Mouse (Mus musculus) heart, postnatal 25 days (tissue): Measurements from ENCODE around the gene Hirip3. TPM values are rescaled to one million over a fixed set of nuclear protein-coding genes. Genes with fewer than 3 reads are reported as not detected.
"Not testable (repeated sequence)": the region's sequence is repeated elsewhere in the genome, so short reads cannot be mapped to it uniquely, and the experiment has no call there.

Experiments
- DNase-seq: peaks from one replicate; pipeline ENCODE4 v3.0.0; 2022; ENCODE audit warnings: low spot score
- intact Hi-C: fragments of 180-260 bp; cut with DNase I; formaldehyde crosslinking; loops from one replicate; pipeline ENCODE4 v1.15.1; 2025
- total RNA-seq, 2 experiments: library from RNA; stranded (reverse); gene quantifications; 2 replicates each; pipeline ENCODE4 v1.2.3; 2021

The Hirip3 gene
- total RNA-seq, 2 experiments from 2014 or later, result 5.1 to 5.5 TPM

DNA sequence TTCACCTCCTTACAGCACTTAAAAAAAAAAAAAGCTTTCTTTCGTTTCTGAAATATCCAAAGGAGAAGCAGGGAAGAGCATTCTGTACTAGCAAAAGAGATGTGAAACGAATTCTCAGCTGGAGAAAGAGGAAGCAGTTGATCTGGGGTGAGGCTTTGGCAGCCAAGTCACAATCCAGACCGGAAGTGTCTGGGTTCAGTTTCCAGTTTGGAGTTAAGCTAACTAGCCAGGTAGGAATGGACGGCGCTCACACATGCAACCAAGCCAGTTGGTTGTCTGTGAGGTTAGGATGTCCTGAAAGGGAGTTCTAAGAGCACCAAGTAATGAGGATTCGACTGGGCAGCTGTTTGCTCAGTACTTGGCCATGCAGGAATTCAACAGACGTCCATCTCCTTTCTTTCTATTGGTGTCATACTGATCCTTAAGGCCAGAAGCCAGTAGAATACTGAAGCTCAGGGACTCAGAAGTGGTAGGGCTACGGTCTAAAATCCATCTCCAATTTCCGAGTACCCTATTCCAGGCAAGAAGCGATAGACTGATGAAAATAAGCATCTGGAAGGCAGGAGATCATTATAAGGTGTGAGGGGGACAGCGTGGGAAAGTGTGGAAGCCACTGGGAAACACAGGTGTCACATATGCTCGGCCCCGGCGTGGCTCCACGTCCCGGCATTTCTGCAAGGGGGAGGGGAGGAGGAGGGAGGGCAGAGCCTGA, 35.8 kb downstream of the Hirip3 start:
- DNase-seq, result no peak
- intact Hi-C loops, result loop anchor here (2.0 to 5.0 kb wide), 3 partner anchors 13 to 35 kb away; partner anchors contain the start of genes Hirip3, Ino80e, Kctd13 and Taok2

DNA sequence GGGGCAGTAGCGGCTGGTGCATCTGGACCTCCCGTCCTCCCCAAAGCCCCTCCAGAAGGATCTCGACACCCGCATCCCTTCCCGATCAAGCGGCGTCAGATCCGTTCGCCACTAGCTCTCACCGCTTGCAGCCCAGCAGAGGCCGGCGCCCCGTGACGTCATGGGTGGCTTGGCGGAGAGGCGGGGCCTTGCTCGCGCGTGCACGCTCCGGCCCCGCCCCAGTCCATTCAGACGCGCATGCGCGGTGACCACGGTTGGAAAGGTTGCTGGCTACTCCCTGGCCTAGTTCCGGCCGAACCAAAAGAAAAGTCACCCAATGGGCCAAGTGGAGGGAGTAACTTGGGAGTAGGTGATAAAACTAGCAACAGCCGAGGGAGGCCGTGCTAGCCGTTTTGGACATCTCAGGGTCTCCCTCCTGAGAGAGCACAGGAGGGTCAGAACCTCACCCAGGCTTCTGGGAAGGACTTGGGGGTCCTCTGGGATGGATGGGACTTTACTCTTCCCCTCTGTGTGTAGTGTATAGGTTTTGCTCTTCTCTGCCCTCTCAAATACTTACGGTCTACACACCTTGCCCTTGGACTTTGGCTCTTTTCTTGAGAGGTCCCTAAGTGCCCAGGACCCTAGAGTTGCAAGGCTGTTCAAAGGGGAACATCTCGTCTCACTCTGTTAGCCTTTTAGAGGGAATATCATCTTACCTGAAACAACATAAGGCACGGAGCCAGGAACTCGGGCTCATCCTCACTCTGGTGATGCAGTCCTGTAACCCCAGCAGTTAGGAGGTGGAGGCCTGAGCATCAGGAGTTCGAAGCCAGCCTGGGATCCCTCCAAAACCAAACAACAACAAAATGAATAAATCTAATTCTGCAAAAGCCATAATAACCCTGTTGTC, 36.6 kb downstream of the Hirip3 start:
- intact Hi-C loops, result loop anchor here (2.0 to 5.0 kb wide), 3 partner anchors 14 to 36 kb away; partner anchors contain the start of genes Hirip3, Ino80e, Kctd13 and Taok2
- peak; percentile 91 for DNase-seq

DNA sequence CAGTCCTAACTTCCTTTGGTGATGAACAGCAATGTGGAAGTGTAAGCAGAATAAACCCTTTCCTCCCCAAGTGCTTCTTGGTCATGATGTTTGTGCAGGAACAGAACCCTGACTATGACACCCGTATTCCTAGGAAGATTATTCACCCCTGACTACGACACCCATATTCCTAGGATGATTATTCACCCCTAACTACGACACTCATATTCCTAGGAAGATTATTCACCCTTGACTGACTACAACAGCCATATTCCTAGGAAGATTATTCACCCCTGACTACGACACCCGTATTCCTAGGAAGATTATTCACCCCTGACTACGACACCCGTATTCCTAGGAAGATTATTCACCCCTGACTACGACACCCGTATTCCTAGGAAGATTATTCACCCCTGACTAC, 38.0 kb downstream of the Hirip3 start:
- not testable (repeated sequence) for DNase-seq
- intact Hi-C loops, result loop anchor here (2.0 to 5.0 kb wide), 3 partner anchors 15 to 37 kb away; partner anchors contain the start of genes Hirip3, Ino80e, Kctd13 and Taok2

DNA sequence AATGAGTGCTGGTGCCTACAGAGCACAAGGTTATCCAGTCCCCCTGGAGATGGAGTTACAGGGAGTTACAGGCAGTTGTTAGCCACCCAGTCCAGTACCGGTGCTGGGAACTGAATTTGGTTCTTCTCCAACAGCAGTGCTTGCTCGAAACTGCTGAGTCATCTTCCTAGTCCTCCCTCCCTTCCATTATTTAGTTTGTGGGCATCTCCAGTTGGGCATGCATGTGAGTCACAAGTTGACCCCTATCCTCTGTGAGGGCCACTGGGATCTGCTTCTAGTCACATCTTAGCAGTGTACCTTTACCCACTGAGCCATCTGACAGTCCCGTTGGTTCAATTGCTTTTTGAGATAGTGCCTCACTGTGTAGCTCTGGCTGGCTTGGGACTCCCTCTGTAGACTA, 43.8 kb downstream of the Hirip3 start:
- no peak for DNase-seq
- intact Hi-C loops, result no loop called here

DNA sequence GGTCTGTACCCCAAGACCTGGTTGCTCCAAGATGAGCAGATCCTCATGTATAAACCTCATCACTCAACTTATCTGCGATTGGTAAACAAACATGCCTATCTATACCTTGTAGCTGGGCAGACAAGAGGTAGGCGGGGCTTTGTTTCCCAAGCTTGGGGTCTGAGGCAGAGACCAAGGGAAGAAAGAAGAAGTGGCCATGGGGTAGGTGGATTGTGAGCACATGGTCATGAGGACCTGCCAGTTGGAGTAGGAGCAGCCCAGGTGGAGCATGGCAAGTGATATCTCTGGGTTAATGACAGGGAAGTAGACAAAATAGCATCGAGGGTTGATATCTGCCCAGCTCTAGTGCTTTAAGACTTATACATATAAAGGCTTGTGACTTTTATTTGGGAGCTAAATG, 53.1 kb downstream of the Hirip3 start:
- DNase-seq, result no peak
- intact Hi-C loops, result no loop called here

Other genes starting within 250 kb of the Hirip3 start
- 1 to 10 TPM; 7.7 to 9.4 TPM for gene Nupr1, start 231.1 kb upstream of the Hirip3 start, total RNA-seq
- gene Sgf29, start 212.7 kb upstream of the Hirip3 start, total RNA-seq, result 10 to 100 TPM; 25.9 to 27.2 TPM
- 10 to 100 TPM; 28.5 to 32.3 TPM for gene Sult1a1, start 185.5 kb upstream of the Hirip3 start, total RNA-seq
- 10 to 100 TPM; 43.0 to 49.7 TPM for gene Bola2, start 166.6 kb upstream of the Hirip3 start, total RNA-seq
- 1 to 10 TPM; 4.3 to 4.5 TPM for gene Slx1b, start 166.2 kb upstream of the Hirip3 start, total RNA-seq
- gene Coro1a, start 154.2 kb upstream of the Hirip3 start, total RNA-seq, result 10 to 100 TPM; 10.6 to 10.8 TPM
- gene Mapk3, start 102.4 kb upstream of the Hirip3 start, total RNA-seq, result 10 to 100 TPM; 56.5 to 59.8 TPM
- gene Gdpd3, start 95.6 kb upstream of the Hirip3 start, total RNA-seq, result 1 to 10 TPM; 1.6 to 2.1 TPM
- 10 to 100 TPM; 63.7 to 74.0 TPM for gene Ypel3, start 85.0 kb upstream of the Hirip3 start, total RNA-seq
- gene Tbx6, start 80.5 kb upstream of the Hirip3 start, total RNA-seq, result under 1 TPM; 0.34 to 0.70 TPM
- gene Ppp4c, start 69.5 kb upstream of the Hirip3 start, total RNA-seq, result 10 to 100 TPM; 32.7 to 33.1 TPM
- gene Fam57b, start 64.3 kb upstream of the Hirip3 start, total RNA-seq, result 10 to 100 TPM in 1 of 2 experiments, 1 to 10 TPM in 1; 8.9 to 10.4 TPM
- not detected for gene 4930451I11Rik, start 30.3 kb upstream of the Hirip3 start, total RNA-seq
- gene Doc2a, start 14.6 kb upstream of the Hirip3 start, total RNA-seq, result not detected
- 10 to 100 TPM; 17.7 to 18.9 TPM for gene Ino80e, start 405 bp downstream of the Hirip3 start, total RNA-seq
- gene Taok2, start 22.7 kb downstream of the Hirip3 start, total RNA-seq, result 10 to 100 TPM; 43.6 to 44.6 TPM
- gene Tmem219, start 60.9 kb downstream of the Hirip3 start, total RNA-seq, result 10 to 100 TPM in 1 of 2 experiments, 1 to 10 TPM in 1; 7.6 to 11.5 TPM
- gene Kctd13, start 66.9 kb downstream of the Hirip3 start, total RNA-seq, result 1 to 10 TPM; 5.3 to 6.8 TPM
- not detected for gene Asphd1, start 87.6 kb downstream of the Hirip3 start, total RNA-seq
- 10 to 100 TPM in 1 of 2 experiments, 1 to 10 TPM in 1; 8.3 to 11.4 TPM for gene Sez6l2, start 88.6 kb downstream of the Hirip3 start, total RNA-seq
- 10 to 100 TPM; 52.0 to 56.6 TPM for gene Cdipt, start 113.9 kb downstream of the Hirip3 start, total RNA-seq
- under 1 TPM in 1 of 2 experiments, not detected in 1; 0.25 TPM for gene Cdiptos, start 114.1 kb downstream of the Hirip3 start, total RNA-seq
- 10 to 100 TPM; 44.9 to 47.3 TPM for gene Mvp, start 152.6 kb downstream of the Hirip3 start, total RNA-seq
- gene Pagr1b, start 154.5 kb downstream of the Hirip3 start, total RNA-seq, result 1 to 10 TPM in 1 of 2 experiments, not detected in 1; 1.7 TPM
- 10 to 100 TPM; 12.5 to 12.9 TPM for gene Pagr1a, start 155.4 kb downstream of the Hirip3 start, total RNA-seq
- gene Gm42742, start 159.1 kb downstream of the Hirip3 start, total RNA-seq, result 10 to 100 TPM; 21.5 to 22.6 TPM
- 1 to 10 TPM in 1 of 2 experiments, under 1 TPM in 1; 0.60 to 1.2 TPM for gene Prrt2, start 159.2 kb downstream of the Hirip3 start, total RNA-seq
- gene Maz, start 165.1 kb downstream of the Hirip3 start, total RNA-seq, result 10 to 100 TPM; 66.7 to 69.1 TPM
- 1 to 10 TPM; 1.7 to 2.3 TPM for gene Kif22, start 180.5 kb downstream of the Hirip3 start, total RNA-seq
- gene Zg16, start 225.4 kb downstream of the Hirip3 start, total RNA-seq, result not detected
- 1 to 10 TPM; 1.4 to 1.7 TPM for gene AI467606, start 229.4 kb downstream of the Hirip3 start, total RNA-seq